Mouse (Mus musculus): ENCODE data around the gene Ppp2r2d. TPM values are rescaled to one million over a fixed set of nuclear protein-coding genes. Genes with fewer than 3 reads are reported as not detected.

Ppp2r2d gene
- polyA plus RNA-seq, 1 experiment from 2014 or later = 8.9 TPM

GRCm38 (mm10) chr7:138883724-138884123 lies 37.8 kb downstream of the Ppp2r2d start:
- H3K4me2 ChIP-seq (ENCODE audit: low read depth, low read length) = no peak overlapping the region
- ATAC-seq = no peak
- H3K36me3 ChIP-seq (ENCODE audit: control insufficient read depth, insufficient read depth, low read length) = 0 out of 2 replicates have a peak, but pooled peaks cover 4% of the 10 kb centered on the region
- no peaks in the 10 kb centered on the region for H3K27me3 ChIP-seq (replicated peaks; ENCODE audit: control insufficient read depth, insufficient read depth, low read length)
- no peaks in the 10 kb centered on the region for H3K9me3 ChIP-seq (ENCODE audit: control insufficient read depth, low read length)
- H3K27ac ChIP-seq (ENCODE audit: low read length) = no peak overlapping the region
- no peak overlapping the region for H3K4me3 ChIP-seq (ENCODE audit: low read length)
- 97% methylated on average over 3 of the region's 3 CpGs for WGBS
- H3K4me1 ChIP-seq (ENCODE audit: control insufficient read depth, insufficient read depth, low read length) = no peaks in the 10 kb centered on the region
- H3K9ac ChIP-seq (ENCODE audit: low read depth, low read length) = no peak overlapping the region

DNA sequence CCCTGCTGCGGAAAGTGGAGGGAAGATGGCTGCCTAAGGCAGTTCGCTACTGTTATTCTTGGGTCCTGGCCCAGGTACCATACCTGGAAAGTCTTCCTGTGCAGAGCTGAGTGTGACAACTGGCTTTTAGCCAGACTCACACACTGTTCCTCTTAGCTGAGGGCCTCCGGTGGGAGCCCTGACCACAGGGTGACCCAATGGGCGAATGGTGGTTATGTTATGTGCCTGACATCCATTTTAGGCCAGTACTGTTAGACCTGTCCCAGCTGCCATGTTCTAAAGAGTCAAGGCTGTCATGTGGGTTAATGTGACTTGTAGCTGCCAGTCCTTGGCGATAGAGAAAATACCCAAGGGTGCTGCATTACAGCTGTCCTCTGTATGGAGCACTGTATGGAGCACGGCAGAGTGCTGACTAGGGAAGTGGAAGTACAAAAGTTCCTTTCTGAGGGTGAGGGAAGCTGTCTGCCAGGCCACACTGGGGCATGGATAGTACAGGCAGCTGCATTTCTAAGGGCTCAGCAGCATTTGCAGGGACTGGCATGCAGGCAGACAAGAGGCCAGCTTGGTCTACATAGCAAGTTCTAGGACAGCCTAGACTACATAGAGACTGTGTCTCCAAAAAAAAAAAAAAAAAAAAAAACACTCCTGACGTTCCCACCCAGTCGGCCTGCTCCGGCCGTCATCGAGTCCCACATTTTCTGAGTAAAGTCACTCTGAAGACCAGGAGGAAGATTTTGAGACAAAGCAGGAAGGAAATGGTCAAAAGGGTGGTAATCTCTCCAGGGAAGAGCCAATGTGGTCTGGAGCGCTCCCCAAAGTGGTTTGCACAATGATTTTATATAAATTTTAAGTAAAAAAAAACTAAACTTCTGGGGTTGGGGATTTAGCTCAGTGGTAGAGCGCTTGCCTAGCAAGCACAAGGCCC lies 39.7 kb downstream of the Ppp2r2d start:
- WGBS = 85% methylated on average over 13 of the region's 13 CpGs
- ATAC-seq = no peak
- H3K9me3 ChIP-seq (ENCODE audit: control insufficient read depth, low read length) = no peaks in the 10 kb centered on the region
- no peaks in the 10 kb centered on the region for H3K4me1 ChIP-seq (ENCODE audit: control insufficient read depth, insufficient read depth, low read length)
- H3K4me3 ChIP-seq (ENCODE audit: low read length) = no peak overlapping the region
- H3K36me3 ChIP-seq (ENCODE audit: control insufficient read depth, insufficient read depth, low read length) = no peaks in the 10 kb centered on the region
- no peak overlapping the region for H3K27ac ChIP-seq (ENCODE audit: low read length)
- no peaks in the 10 kb centered on the region for H3K27me3 ChIP-seq (replicated peaks; ENCODE audit: control insufficient read depth, insufficient read depth, low read length)
- H3K9ac ChIP-seq (ENCODE audit: low read depth, low read length) = no peak overlapping the region
- no peak overlapping the region for H3K4me2 ChIP-seq (ENCODE audit: low read depth, low read length)

DNA sequence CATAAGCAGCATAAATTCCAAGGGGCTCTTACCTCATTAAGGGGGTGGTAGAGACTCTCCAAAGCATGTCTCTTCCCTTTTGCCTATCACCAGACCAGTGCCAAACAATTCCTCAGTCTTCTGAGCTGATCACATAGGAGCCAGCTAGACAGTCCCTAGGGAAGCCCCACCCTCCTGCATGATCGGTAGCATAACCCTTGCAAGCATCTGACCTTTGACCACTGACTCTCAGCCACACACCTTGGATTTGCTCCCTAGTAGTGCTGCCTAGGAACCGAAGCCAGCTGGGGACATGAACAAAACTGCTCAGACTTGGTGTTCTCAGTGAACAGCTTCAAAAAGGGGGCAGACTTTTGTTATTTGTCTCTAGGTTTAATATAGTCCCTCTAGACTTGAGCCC lies 52.2 kb downstream of the Ppp2r2d start:
- H3K4me1 ChIP-seq (ENCODE audit: control insufficient read depth, insufficient read depth, low read length) = peaks cover 3% of the 10 kb centered on the region; the same call in 1 of the 2 replicates
- H3K27me3 ChIP-seq (replicated peaks; ENCODE audit: control insufficient read depth, insufficient read depth, low read length) = no peaks in the 10 kb centered on the region
- peak; percentile 94 for ATAC-seq
- H3K9me3 ChIP-seq (ENCODE audit: control insufficient read depth, low read length) = no peaks in the 10 kb centered on the region
- H3K4me2 ChIP-seq (ENCODE audit: low read depth, low read length) = no peak overlapping the region
- no peak overlapping the region for H3K4me3 ChIP-seq (ENCODE audit: low read length)
- H3K27ac ChIP-seq (ENCODE audit: low read length) = no peak overlapping the region
- H3K9ac ChIP-seq (ENCODE audit: low read depth, low read length) = no peak overlapping the region
- H3K36me3 ChIP-seq (ENCODE audit: control insufficient read depth, insufficient read depth, low read length) = peaks cover 10% of the 10 kb centered on the region; the same call in 1 of the 2 replicates
- WGBS = 34% methylated on average over 2 of the region's 2 CpGs

DNA sequence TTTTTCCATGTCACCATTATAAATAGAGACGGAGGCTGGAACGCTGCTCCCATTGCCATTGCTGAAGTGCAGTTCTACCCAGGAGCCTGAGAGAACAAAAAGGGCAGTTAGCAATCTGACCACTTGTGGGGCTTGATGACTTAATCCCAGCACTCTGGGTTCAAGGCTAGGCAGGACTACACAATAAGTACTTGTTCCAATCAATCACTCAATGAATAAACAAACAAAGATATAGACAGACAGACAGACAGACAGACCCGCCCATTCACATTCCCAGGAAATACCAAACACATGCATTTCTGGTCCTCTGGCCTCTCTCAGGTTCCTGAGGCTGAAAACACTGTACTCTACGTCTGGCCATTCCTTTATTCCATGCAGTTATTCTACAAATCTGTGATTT lies 52.9 kb downstream of the Ppp2r2d start:
- H3K4me1 ChIP-seq (ENCODE audit: control insufficient read depth, insufficient read depth, low read length) = peaks cover 5% of the 10 kb centered on the region
- no peak overlapping the region for H3K9ac ChIP-seq (ENCODE audit: low read depth, low read length)
- no peak overlapping the region for H3K4me2 ChIP-seq (ENCODE audit: low read depth, low read length)
- no peaks in the 10 kb centered on the region for H3K27me3 ChIP-seq (replicated peaks; ENCODE audit: control insufficient read depth, insufficient read depth, low read length)
- H3K4me3 ChIP-seq (ENCODE audit: low read length) = no peak overlapping the region
- WGBS = 79% methylated on average over 4 of the region's 4 CpGs
- H3K27ac ChIP-seq (ENCODE audit: low read length) = no peak overlapping the region
- H3K36me3 ChIP-seq (ENCODE audit: control insufficient read depth, insufficient read depth, low read length) = peaks cover 10% of the 10 kb centered on the region; the same call in 1 of the 2 replicates
- ATAC-seq = no peak
- H3K9me3 ChIP-seq (ENCODE audit: control insufficient read depth, low read length) = no peaks in the 10 kb centered on the region

DNA sequence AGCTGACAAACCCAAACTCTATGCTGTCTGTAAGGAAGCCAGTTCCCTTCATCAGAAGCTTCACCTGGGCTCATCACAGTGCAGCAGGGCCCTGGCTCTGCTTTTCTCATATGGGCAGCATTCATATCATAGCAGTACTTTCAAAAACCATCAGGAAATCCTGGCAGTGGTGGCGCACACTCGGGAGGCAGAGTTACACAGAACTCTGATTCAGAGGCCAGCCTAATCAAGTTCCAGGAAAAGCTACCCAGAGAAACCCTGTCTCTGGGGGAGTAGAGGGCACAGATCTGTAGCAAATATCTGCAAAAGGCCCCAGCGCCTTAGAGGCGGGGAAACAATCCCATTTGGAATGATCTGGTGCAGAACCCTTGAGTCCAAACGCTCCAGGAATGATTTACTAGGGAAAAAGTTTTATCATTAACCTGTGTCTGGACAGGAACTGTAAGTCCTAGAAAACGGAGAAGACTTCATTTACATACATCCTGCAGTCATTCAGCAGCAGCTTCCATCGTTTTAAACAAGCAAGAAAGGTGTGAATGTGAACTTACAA lies 58.1 kb downstream of the Ppp2r2d start:
- Histone ChIP-seq H3K36me3 (ENCODE audit: control insufficient read depth, insufficient read depth, low read length) (no peaks in the 10 kb centered on the region), H3K4me3 (ENCODE audit: low read length) (0 out of 2 replicates have a peak overlapping the region, but pooled peaks have one; percentile 4), H3K27me3 (replicated peaks; ENCODE audit: control insufficient read depth, insufficient read depth, low read length) (no peaks in the 10 kb centered on the region), H3K4me1 (ENCODE audit: control insufficient read depth, insufficient read depth, low read length) (peaks cover 25% of the 10 kb centered on the region), H3K9me3 (ENCODE audit: control insufficient read depth, low read length) (no peaks in the 10 kb centered on the region), H3K9ac (ENCODE audit: low read depth, low read length) (peak overlapping the region; percentile 6; the same call in 1 of the 2 replicates), H3K27ac (ENCODE audit: low read length) (peak overlapping the region; percentile 64; the same call in 1 of the 2 replicates), H3K4me2 (ENCODE audit: low read depth, low read length) (peak overlapping the region; percentile 28; the same call in 1 of the 2 replicates)
- WGBS = 41% methylated on average over 7 of the region's 7 CpGs
- no peak for ATAC-seq

- H3K4me1 ChIP-seq (ENCODE audit: control insufficient read depth, insufficient read depth, low read length) = peaks cover 30% of the 10 kb centered on the region
- H3K4me2 ChIP-seq (ENCODE audit: low read depth, low read length) = peak overlapping the region; percentile 46
- no peak for ATAC-seq
- 64% methylated on average over 1 of the region's 1 CpGs for WGBS
- H3K9ac ChIP-seq (ENCODE audit: low read depth, low read length) = 0 out of 2 replicates have a peak overlapping the region, but pooled peaks have one; percentile 30
- peak overlapping the region; percentile 32 for H3K4me3 ChIP-seq (ENCODE audit: low read length)
- H3K9me3 ChIP-seq (ENCODE audit: control insufficient read depth, low read length) = no peaks in the 10 kb centered on the region
- no peak overlapping the region for H3K27ac ChIP-seq (ENCODE audit: low read length)
- no peaks in the 10 kb centered on the region for H3K36me3 ChIP-seq (ENCODE audit: control insufficient read depth, insufficient read depth, low read length)
- no peaks in the 10 kb centered on the region for H3K27me3 ChIP-seq (replicated peaks; ENCODE audit: control insufficient read depth, insufficient read depth, low read length)
Observed at GRCm38 (mm10) chr7:138906441-138906840, 60.6 kb downstream of the Ppp2r2d start.

- Histone ChIP-seq H3K4me3 (ENCODE audit: low read length) (peak overlapping the region; percentile 32), H3K4me1 (ENCODE audit: control insufficient read depth, insufficient read depth, low read length) (peaks cover 30% of the 10 kb centered on the region), H3K27me3 (replicated peaks; ENCODE audit: control insufficient read depth, insufficient read depth, low read length) (no peaks in the 10 kb centered on the region), H3K27ac (ENCODE audit: low read length) (0 out of 2 replicates have a peak overlapping the region, but pooled peaks have one; percentile 37), H3K4me2 (ENCODE audit: low read depth, low read length) (peak overlapping the region; percentile 46), H3K36me3 (ENCODE audit: control insufficient read depth, insufficient read depth, low read length) (no peaks in the 10 kb centered on the region), H3K9ac (ENCODE audit: low read depth, low read length) (peak overlapping the region; percentile 30; the same call in 1 of the 2 replicates), H3K9me3 (ENCODE audit: control insufficient read depth, low read length) (no peaks in the 10 kb centered on the region)
- 11% methylated on average over 7 of the region's 7 CpGs for WGBS
- peak; percentile 37 for ATAC-seq
Observed at GRCm38 (mm10) chr7:138907043-138907442, 61.2 kb downstream of the Ppp2r2d start.

GRCm38 (mm10) chr7:138907976-138908375 lies 62.1 kb downstream of the Ppp2r2d start:
- 64% methylated on average over 5 of the region's 5 CpGs for WGBS
- H3K9ac ChIP-seq (ENCODE audit: low read depth, low read length) = peak overlapping the region; percentile 85
- H3K4me2 ChIP-seq (ENCODE audit: low read depth, low read length) = peak overlapping the region; percentile 85
- H3K9me3 ChIP-seq (ENCODE audit: control insufficient read depth, low read length) = no peaks in the 10 kb centered on the region
- peak overlapping the region; percentile 63 for H3K27ac ChIP-seq (ENCODE audit: low read length)
- no peak for ATAC-seq
- no peaks in the 10 kb centered on the region for H3K27me3 ChIP-seq (replicated peaks; ENCODE audit: control insufficient read depth, insufficient read depth, low read length)
- peaks cover 30% of the 10 kb centered on the region for H3K4me1 ChIP-seq (ENCODE audit: control insufficient read depth, insufficient read depth, low read length)
- H3K36me3 ChIP-seq (ENCODE audit: control insufficient read depth, insufficient read depth, low read length) = no peaks in the 10 kb centered on the region
- H3K4me3 ChIP-seq (ENCODE audit: low read length) = peak overlapping the region; percentile 68

DNA sequence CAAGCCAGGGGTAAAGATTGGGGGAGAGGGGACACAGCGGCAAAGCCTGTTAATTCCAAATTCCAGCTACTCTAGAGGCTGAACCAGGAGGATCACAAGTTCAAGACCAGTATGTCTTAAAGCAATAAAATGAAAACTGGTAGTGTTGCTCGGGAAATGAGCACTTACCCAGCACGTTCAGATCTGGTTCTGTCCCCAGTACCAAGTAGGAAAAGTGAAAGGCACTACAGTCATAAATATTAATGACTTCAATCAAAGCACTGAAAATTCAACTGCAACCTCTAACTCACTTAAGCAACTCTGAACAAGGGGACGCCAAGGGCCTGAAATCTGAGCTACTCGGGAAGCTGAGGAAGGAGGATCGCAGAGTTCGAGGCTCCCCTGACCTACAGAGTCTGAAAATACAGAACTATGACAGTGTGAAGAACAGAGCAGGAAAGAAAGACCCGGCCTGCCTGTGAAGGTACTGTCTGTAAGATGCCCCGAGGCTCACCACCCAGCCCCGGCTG lies 62.9 kb downstream of the Ppp2r2d start:
- H3K36me3 ChIP-seq (ENCODE audit: control insufficient read depth, insufficient read depth, low read length) = no peaks in the 10 kb centered on the region
- H3K9ac ChIP-seq (ENCODE audit: low read depth, low read length) = peak overlapping the region; percentile 85
- H3K4me3 ChIP-seq (ENCODE audit: low read length) = peak overlapping the region; percentile 68
- no peaks in the 10 kb centered on the region for H3K9me3 ChIP-seq (ENCODE audit: control insufficient read depth, low read length)
- H3K4me1 ChIP-seq (ENCODE audit: control insufficient read depth, insufficient read depth, low read length) = peaks cover 27% of the 10 kb centered on the region
- WGBS = 7% methylated on average over 10 of the region's 10 CpGs
- peak overlapping the region; percentile 63 for H3K27ac ChIP-seq (ENCODE audit: low read length)
- no peaks in the 10 kb centered on the region for H3K27me3 ChIP-seq (replicated peaks; ENCODE audit: control insufficient read depth, insufficient read depth, low read length)
- ATAC-seq = no peak
- H3K4me2 ChIP-seq (ENCODE audit: low read depth, low read length) = peak overlapping the region; percentile 85
